ENCODE assay signal across 8 mouse cellular contexts in the genomic region with DNA sequence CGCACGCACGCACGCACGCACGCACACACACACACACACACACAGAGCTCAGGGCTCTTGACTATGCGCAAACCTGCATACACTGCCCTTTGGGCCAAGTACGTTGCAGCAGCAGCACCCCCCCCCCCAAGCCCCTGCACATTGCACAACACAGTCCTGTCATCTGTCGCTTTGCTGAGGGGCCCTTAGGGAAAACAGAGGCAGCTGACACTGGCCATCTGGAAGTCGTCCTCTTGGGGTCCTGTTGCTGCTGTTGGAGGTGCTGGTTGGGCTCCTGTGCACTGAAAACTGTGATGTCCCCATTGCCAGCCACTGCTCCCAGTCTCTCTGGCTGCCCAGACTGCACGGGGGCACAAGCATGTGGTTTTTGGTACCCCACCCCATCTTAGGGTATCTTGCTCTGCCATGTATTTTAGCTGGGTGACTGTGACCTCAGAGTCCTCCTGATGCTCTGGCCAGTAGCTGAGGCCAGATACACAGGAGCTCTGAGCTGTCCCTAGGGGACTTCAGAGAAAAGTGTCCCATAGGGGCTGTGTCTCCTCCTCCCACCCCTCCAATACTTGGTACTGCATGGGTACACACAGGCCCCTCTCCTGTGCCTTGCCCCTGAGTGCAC. TPM values are rescaled to one million over a fixed set of nuclear protein-coding genes. Genes with fewer than 3 reads are reported as not detected.
DNase-seq lines count a peak whose midpoint lies in the region; ATAC-seq lines count a peak whose summit lies in the region.

No protein-coding gene starts in this region.

- H3K27me3 ChIP-seq in heart, embryonic 12.5 days (replicated peaks) = peaks cover 14% of the 10 kb centered on the region; the same call in 1 of the 2 replicates
- H3K27me3 ChIP-seq in liver, embryonic 13.5 days = peaks cover 10% of the 10 kb centered on the region; the same call in 1 of the 2 replicates
- H3K27me3 ChIP-seq in stomach, embryonic 15.5 days (replicated peaks) = no peaks in the 10 kb centered on the region

- peak; percentile 40 to 65 for DNase-seq in adrenal gland, adult (ENCODE audit: inconsistent age in 2 of 2, low spot score in 1 of 2)
- no peak for DNase-seq in adrenal gland, postnatal 36 days
- no peak for DNase-seq in liver, embryonic 13.5 days
- no peak for DNase-seq in thymus, postnatal 25 days

- no peaks in the 10 kb centered on the region for H3K36me3 ChIP-seq in heart, embryonic 12.5 days
- H3K36me3 ChIP-seq in liver, embryonic 13.5 days = no peaks in the 10 kb centered on the region
- H3K36me3 ChIP-seq in stomach, embryonic 15.5 days = no peaks in the 10 kb centered on the region

- ATAC-seq in heart, embryonic 12.5 days (ENCODE audit: insufficient number of reproducible peaks, low FRiP score) = peak; percentile 73
- peak; percentile 39; the same call in 1 of the 2 replicates for ATAC-seq in liver, embryonic 13.5 days (ENCODE audit: low read depth)
- ATAC-seq in stomach, embryonic 15.5 days (ENCODE audit: insufficient read depth, low FRiP score, low read depth) = peak; percentile 48; the same call in 1 of the 2 replicates
- no peak for ATAC-seq in erythroid progenitor cell, adult 5-6 weeks (replicated peaks; ENCODE audit: low FRiP score, poor library complexity, severe bottlenecking)

- peak overlapping the region; percentile 57; the same call in 1 of the 2 replicates for H3K9ac ChIP-seq in heart, embryonic 12.5 days
- H3K9ac ChIP-seq in liver, embryonic 13.5 days = no peak overlapping the region
- no peak overlapping the region for H3K9ac ChIP-seq in stomach, embryonic 15.5 days

- peaks cover 4% of the 10 kb centered on the region for H3K4me1 ChIP-seq in brown adipose tissue, adult 24 weeks (ENCODE audit: control insufficient read depth, insufficient read depth, insufficient read length, low read length)
- H3K4me1 ChIP-seq in heart, embryonic 12.5 days (replicated peaks) = peaks cover 32% of the 10 kb centered on the region
- H3K4me1 ChIP-seq in liver, embryonic 13.5 days (replicated peaks) = peaks cover 17% of the 10 kb centered on the region
- peaks cover 17% of the 10 kb centered on the region for H3K4me1 ChIP-seq in stomach, embryonic 15.5 days

- no peak overlapping the region for H3K4me3 ChIP-seq in brown adipose tissue, adult 24 weeks (ENCODE audit: insufficient read depth, low read depth, low read length)
- no peak overlapping the region; the same call in 1 of the 2 replicates for H3K4me3 ChIP-seq in heart, embryonic 12.5 days
- no peak overlapping the region for H3K4me3 ChIP-seq in liver, embryonic 13.5 days (replicated peaks)
- H3K4me3 ChIP-seq in stomach, embryonic 15.5 days (replicated peaks) = no peak overlapping the region

- H3K9me3 ChIP-seq in heart, embryonic 12.5 days (replicated peaks) = no peaks in the 10 kb centered on the region
- no peaks in the 10 kb centered on the region for H3K9me3 ChIP-seq in liver, embryonic 13.5 days (replicated peaks)
- no peaks in the 10 kb centered on the region for H3K9me3 ChIP-seq in stomach, embryonic 15.5 days

- peak overlapping the region; percentile 12; the same call in 1 of the 2 replicates for H3K27ac ChIP-seq in brown adipose tissue, adult 24 weeks (replicated peaks; ENCODE audit: low read depth, low read length)
- H3K27ac ChIP-seq in heart, embryonic 12.5 days (ENCODE audit: poor library complexity, severe bottlenecking) = peak overlapping the region; percentile 74
- no peak overlapping the region for H3K27ac ChIP-seq in liver, embryonic 13.5 days
- H3K27ac ChIP-seq in stomach, embryonic 15.5 days = peak overlapping the region; percentile 11

- 41% methylated on average over 11 of the region's 11 CpGs for WGBS in heart, embryonic 12.5 days
- WGBS in liver, embryonic 13.5 days (ENCODE audit: insufficient replicate concordance) = 53% methylated on average over 11 of the region's 11 CpGs
- WGBS in stomach, embryonic 15.5 days = 34% methylated on average over 11 of the region's 11 CpGs

- peak overlapping the region; percentile 54 for H3K4me2 ChIP-seq in heart, embryonic 12.5 days
- no peak overlapping the region for H3K4me2 ChIP-seq in liver, embryonic 13.5 days
- H3K4me2 ChIP-seq in stomach, embryonic 15.5 days = peak overlapping the region; percentile 42; the same call in 1 of the 2 replicates

RNA-seq across cellular contexts. Expression of a gene that starts 57.0 kb away (rescaled TPM):
- 10 to 100 TPM; 71.8 to 72.5 TPM for total RNA-seq in adrenal gland, postnatal 36 days (2021)
- 23.0 and 54.1 TPM in 2 replicates for polyA plus RNA-seq in brown adipose tissue, adult 24 weeks (2012; ENCODE audit: insufficient read depth, insufficient read length, missing spikeins)
- 58.9 and 64.4 TPM in 2 replicates for polyA plus RNA-seq in heart, embryonic 12.5 days (2016; fragmentation: Nextera tagmentation; extraction: Ambion mirVana)
- polyA plus RNA-seq in liver, embryonic 13.5 days (2015; fragmentation: Nextera tagmentation; extraction: Ambion mirVana) = 19.5 and 20.8 TPM in 2 replicates
- 36.2 and 39.0 TPM in 2 replicates for polyA plus RNA-seq in stomach, embryonic 15.5 days (2015; fragmentation: Nextera tagmentation; extraction: Ambion mirVana)
- 4.3 TPM in 1 of 2 replicates, not detected in the other for total RNA-seq in erythroid progenitor cell, adult 5-6 weeks (2015; ENCODE audit: low replicate concordance)
- 9.4 TPM in 1 of 2 replicates, not detected in the other for total RNA-seq in erythroid progenitor cell, adult 5-6 weeks (2017; ENCODE audit: low replicate concordance)

Comparison
In these comparisons a context has a peak if more than half of its experiments do, and no peak if none do; other contexts are left out.
1. DNase-seq: peak in adrenal gland, adult (2 of 2); none in adrenal gland, postnatal 36 days (0 of 2), liver, embryonic 13.5 days (single experiment) and thymus, postnatal 25 days (single experiment).